Mouse (Mus musculus): Measurements from ENCODE around the gene Ankrd53.

Gene Ankrd53

DNA sequence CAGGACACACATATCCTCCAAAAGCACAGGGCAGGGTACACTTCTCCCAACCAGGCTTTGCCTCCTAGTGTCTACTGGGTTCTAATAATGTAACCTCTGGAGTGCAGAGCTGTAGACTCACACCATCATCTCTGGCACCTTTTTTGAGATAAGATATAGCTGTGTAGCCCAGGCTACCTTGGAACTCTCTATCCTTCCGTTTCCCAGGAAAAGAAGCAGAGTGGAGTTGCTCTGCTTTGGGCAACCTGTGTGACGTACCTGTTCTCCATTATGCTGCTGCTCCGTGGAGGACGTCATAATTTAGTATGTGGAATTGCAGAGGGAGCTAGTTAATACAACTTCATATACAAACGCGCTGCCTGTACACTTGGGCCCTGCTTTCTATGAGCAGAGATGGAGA is at the start of gene Ankrd53:
Gene Ankrd53, plus strand, starts transcription at position 301 of the 400 bp plus-strand sequence.
- no peak for DNase-seq (ENCODE audit: extremely low spot score, low read depth, low spot score)

DNA sequence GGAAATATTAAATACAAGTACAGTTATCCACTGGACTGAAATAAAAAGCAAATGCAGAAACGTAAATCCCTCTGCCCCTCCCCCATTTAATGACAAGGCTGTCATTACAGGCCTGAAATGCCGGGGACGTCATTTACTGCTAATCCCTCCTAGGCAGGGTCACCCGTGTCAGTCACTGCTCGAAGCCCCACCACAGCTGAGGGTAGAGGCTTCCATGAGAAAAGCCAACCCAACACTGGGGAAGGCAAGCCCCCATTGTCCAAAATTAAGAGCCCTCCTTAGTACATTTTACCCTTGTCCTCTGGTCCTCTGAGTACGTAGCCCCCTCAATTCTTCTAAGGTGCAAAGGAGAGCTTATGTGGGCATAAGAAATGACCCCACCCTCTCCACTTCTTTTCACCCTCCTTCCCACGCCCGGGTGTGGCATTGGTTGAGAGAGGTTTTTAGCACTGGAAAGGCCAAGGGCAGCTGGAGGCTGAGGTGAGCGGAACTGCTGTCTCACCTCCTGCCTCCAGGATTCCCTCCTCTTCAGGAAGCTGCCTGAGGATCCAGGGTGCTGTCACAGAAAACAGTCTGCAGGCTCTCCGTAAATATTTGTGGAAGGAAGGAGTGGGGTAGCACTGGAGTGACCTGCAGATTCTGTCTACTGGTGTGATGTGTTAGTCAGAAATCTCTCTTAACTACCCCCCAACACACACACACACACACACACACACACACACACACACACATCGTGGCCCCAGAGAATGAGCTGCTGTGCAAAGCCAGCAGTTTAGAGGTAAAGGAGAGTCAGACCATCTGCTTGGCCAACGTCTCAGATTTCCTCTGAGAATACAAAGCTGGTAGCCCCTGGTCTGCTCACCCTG is 48.9 kb upstream of the Ankrd53 start:
- no peak for DNase-seq (ENCODE audit: extremely low spot score, low read depth, low spot score)

DNA sequence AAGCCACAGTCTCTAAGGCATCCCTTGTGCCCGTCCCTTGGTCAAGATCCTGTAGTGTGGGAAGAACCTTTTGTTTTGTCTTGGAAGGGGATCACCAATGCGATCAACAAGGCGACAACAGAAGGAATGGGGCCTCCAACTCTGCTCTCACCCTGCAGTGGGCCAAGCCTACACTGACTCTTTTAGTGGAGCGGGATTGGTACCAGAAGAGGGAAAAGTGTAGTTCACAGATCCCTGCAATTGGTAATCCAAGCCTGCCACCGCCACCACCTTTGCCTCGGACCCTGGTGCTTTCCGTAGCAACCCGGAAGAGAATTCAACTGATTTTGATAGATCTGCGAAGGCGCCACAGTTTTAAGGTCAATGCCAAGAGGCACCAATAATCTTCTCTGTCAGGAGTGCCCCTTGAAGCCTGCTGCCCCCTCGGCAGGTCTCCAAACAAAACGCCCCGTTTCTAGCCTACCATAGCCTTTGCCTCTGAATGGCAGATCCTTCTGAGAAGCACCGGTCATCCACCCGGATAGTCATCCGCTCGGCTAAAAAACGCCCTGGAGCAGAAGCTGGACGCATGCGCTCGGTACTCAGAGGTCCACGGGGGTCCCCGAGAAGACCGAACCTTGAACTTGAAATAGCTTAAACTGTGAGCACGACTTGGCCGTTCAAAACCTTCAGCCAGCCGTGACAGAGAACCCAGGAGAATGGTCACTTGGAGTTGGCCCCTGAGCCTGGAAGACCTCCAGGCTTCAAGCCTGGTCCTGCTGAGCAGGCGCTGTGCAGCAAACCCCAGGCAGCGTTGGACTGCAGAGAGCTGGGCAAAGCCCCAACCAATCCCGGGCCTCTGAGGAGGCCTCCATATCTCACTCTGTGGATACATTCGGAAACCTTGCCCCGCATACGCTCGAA is 48.0 kb upstream of the Ankrd53 start:
- DNase-seq (ENCODE audit: extremely low spot score, low read depth, low spot score) = no peak

DNA sequence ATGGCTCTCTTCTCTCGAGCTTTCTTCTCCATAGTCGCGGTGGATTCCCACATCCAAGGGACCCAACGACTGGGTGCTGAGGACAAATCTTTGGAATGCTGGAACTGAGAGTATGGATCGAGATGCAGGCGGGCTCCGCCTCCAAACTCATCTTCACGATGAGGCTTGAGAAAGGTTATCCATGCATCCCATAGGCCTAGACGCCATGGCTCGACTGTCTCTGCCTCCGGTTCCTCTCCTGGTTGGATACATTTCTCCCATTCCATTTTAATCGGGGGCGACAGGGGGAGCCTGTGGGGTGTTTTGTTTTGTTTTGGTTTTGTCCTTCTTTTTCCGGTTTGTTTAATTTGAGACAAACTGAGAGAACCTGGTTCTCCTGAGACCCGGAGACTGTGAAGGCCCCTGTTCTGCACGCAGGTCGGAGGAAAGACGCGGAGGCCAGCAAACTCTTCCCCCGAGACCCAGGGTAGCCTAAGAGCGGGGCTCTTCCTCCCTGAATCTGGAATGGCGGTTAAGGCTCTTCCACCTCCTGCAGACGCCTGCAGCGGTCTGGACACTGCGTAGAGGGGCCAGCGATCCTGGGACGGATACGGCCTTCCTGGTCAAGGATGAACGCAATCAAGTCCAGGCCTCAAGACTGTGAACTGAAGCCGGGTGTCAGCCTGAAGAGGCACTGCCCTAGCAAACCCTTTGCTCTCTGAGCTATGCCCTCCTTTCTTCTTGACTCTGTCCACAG is 46.8 kb upstream of the Ankrd53 start:
- no peak for DNase-seq (ENCODE audit: extremely low spot score, low read depth, low spot score)

DNA sequence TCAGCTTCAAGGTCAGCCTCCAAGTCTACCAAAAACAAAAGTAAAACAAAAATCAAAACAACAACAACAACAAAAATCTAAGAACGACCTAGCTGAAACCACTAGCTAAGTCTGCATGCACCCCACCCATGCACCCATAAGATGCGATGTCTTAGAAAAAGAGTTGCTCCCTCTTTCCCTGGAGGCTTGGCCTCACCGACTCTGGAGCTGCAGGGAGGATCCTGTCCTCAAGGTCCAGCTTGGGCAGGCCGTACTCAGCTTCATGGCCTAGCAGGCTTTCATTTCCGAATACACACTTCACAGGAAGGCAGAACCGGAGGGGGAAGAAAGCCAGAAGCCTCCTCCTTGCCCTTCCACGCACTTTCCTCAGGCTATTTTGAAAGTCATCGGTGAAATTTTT is 45.4 kb upstream of the Ankrd53 start:
- DNase-seq (ENCODE audit: extremely low spot score, low read depth, low spot score) = no peak

DNA sequence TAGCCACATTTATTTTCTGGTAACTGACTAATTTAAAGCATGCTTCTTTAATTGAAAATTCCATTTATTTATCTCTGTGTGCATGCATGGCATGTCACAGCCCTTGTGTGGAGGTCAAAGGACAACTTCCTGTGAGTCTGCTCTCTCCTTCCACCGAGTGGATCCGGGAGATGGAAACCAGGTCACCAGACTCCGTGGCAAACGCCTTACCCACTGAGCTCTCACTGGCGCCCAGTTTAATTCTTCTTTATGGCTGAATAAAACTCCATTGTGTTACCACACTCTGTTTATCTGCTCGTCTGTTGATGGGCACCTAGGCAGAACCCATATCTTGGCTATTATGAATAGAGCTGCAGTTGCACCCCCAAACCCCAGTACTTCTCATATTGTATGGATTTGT is 39.9 kb upstream of the Ankrd53 start:
- DNase-seq (ENCODE audit: extremely low spot score, low read depth, low spot score) = no peak

DNA sequence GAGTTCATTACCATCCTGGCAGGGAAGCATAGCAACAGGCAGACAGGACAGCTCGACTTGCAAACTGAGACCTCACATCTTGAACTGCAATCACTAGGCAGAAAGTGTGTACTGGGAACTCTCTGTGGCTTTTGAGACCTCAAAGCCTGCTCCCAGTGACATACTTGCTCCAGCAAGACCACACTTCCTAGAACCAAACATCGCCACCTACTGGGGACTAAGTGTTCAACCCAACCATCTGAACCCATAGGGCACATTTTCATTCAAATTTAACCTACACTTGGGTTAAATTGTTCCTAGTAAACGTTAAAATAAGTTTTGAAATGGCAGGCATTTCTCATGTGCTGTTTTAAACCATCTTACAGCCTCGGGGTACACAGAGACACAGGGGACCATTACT is 35.3 kb upstream of the Ankrd53 start:
- no peak for DNase-seq (ENCODE audit: extremely low spot score, low read depth, low spot score)

DNA sequence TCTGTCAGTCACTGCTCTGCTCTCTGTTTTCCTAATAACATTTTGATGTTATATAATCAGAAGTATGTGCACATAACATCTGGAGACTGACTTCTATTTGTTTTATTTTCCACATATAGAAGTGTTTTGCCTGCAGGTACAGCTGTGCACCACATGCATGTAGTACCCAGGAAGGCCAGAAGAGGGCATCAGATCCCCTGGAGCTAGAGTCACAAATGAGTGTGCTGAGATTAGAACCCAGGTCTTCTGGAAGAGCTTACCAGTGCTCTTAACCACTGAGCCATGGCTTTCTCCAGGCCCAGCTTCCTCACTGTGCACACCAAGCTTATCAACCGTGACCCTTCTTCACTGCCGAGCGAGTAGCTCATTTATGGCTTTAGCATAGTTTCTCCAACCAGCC is 34.0 kb upstream of the Ankrd53 start:
- no peak for DNase-seq (ENCODE audit: extremely low spot score, low read depth, low spot score)

DNA sequence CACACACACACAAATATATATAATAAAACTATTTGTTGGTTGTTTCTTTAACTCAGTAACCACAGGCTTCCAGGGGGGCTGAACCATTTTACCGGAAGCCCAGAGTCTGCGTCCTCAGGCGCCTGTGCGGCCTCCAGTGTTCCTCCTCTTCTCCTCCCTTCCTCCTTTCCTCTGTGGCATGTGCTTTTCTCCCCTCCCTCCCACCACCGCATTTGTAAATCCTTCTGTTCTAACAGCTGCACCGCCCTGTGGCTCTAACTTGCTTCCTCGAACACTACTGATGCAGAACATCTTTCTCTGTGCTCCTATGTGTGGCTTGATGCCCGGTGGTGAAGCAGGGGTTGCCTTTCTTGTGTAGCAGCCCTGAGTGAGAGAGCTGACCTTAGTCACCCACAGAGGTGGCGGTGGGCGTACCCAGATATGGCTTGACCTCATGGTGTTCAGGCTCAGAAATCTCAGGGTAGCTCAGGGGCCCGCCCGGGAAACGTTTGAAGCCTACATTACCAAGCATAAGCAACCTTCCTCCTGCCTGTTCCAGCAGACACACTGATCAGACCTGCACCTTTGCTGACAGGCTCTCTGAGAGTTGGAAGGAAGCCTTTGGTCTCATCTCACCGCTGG is 33.0 kb upstream of the Ankrd53 start:
- DNase-seq (ENCODE audit: extremely low spot score, low read depth, low spot score) = no peak

DNA sequence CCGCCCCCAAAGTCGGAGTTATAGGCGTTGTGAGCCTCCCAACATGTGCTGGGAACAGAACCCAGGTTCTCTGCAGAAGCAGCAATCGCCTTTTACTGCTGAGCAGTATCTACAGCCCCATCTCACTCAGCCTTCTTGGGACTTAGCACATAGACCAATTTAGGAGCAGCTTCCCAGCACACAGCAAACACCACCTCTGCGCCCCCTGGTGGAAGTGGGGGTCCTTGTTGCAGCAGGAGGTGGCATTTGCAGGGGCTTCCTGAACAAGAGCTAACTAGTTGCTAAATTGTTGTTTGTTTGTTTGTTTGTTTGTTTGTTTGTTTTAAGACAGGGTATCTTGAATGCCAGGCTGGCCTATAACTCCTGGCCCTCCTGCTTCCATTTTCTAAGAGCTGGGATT is 31.3 kb upstream of the Ankrd53 start:
- DNase-seq (ENCODE audit: extremely low spot score, low read depth, low spot score) = no peak

DNA sequence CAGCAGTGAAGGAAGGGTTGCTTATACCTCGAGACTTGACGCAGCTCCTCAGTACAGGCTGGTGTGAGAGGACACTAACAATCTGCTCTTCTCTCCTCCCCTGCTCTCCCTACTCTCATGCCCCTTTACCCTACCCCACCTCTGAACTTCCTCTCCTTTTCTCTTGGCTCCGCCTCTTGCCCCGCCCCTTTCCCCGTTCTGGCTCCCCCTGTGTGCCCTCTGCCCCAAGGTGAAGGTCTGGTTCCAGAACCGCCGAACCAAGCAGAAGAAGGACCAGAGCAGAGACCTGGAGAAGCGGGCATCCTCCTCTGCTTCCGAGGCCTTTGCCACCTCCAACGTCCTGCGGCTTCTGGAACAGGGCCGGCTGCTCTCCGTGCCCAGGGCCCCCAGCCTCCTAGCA is 25.1 kb upstream of the Ankrd53 start:
- DNase-seq (ENCODE audit: extremely low spot score, low read depth, low spot score) = no peak

DNA sequence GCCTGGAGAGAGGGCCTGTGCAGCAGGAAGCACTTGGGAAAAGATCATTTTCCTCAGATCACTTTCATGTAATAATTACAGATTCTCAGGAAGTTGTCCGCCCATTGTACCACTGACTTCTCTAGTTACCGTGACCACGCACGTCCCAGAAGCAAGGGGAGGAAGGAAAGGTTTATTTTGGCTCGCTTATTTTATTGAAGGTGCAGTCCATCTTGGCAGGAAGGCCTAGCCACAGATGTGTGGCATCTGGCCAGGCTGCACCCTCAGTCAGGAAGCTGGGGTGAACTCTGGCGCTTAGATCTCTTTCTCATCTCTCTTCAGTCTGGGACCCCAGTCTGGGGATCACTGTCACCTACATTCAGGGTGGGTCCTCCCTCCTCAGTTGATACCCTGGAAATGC is 23.8 kb upstream of the Ankrd53 start:
- DNase-seq (ENCODE audit: extremely low spot score, low read depth, low spot score) = no peak

DNA sequence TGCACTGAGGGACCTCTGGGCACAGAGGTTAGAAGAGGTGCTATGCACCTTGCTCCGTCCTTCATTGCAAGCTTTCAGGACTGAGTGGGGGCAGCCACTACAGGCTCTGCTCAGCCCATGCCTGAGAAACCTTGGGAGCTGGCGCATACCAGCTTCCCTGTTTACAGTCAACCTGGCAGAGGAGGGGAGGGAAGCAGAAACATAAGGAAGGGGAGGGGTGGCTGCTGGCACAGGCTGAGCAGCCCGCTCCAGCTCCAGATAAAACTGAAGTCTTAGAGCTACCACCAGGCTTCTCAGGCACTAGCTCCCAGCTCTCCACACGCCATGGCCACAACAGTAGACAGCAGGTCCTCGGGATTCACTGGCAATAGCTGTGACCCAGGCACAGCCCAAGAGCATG is 19.7 kb upstream of the Ankrd53 start, which contains the start of gene Atp6v1b1:
Gene Atp6v1b1, plus strand, starts transcription at position 230 of the 400 bp plus-strand sequence.
- DNase-seq (ENCODE audit: extremely low spot score, low read depth, low spot score) = no peak

DNA sequence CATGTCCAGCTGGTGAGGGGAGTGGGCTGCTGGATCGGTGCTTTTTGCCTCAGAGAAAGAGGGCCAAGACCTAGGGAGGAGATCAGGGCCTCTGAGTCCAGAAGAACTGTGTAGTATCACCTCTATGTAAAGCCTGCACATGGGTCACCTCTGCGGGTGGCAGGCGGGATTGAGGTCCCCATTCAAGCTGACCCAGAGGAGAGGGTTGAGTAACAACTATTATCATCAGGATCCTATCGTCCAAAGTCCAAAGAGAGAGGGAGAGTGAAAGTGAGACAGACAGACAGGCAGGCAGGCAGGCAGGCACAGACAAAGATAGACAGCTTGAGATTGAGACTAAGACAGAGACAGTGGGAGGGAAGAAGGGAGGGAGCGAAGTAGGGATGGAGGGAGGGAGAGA is 19.2 kb upstream of the Ankrd53 start:
- DNase-seq (ENCODE audit: extremely low spot score, low read depth, low spot score) = no peak

DNA sequence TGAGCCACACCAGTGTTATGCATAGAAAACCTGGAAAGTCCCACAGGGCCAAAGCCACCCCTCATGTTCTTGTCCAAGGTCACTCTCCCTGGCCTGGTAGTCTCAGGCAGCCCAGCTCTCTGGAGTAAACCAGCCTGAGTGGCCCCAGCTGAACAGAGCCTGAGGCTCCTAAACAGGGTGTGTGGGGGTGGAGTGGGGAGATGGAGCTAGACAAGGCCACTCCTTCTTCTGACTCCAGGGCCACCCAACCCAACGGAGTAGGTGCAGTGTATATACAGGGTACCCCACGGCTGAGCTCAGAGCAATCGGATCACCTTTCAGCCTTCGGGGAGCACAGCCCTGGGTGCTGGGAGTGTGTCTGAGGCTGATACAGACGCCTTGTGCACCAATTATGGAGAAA is 18.3 kb upstream of the Ankrd53 start:
- DNase-seq (ENCODE audit: extremely low spot score, low read depth, low spot score) = no peak

DNA sequence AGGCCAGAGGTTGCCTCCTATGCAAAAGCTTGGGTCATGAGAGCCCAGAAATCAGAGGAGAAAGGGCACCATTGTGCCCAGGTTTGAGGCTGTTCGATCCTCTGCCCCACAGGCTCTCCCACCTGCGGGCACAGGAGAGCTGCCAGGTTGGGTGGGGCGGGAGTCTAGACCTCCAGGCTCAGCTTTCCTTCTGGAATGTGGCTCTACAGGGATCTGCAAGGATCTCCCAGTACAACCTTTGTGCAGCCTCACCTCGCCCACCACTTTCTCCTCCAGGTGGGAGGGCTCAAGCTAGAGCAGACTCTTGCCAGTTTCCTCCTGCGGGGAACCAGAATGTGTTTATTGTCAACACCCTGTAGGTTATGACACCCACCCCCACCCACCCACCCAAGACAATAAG is 17.9 kb upstream of the Ankrd53 start:
- DNase-seq (ENCODE audit: extremely low spot score, low read depth, low spot score) = no peak

DNA sequence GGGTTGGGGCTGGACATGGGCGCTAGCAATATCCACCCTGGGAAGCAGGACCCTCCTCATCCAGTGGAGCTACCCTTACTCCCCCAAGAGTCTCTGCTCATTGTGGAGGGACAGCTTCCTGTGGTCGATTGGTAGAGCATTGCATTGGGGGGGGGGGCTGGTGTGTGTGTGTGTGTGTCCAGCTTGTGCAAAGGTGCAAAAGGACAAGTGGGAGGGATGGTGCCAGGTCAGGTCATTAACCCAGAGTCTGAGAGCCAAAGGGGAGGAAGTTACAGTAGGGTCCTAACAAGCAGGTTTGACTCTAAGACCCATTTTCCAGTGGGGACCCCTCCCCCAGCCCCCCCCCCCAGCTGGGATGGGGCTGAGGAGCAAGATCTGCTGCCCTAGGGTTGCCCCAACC is 17.0 kb upstream of the Ankrd53 start:
- DNase-seq (ENCODE audit: extremely low spot score, low read depth, low spot score) = no peak

DNA sequence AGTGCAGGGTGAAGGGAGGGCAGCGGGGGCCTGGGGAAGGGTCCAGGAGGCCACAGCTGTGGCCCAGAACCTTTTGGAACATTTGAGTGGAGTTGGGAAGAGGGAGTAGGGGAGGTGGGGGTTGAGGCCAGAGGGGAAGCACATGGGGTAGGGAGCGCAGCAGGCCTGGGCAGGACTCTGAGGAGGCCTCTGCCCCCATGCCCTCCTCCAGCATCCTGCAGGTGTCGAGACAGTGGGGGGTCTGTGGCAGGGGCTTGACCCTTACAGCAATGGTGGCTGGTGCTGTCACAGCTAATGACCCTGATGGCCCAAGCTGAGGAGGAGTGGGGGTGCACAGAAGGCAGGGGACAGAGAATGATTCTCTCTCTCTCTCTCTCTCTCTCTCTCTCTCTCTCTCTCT is 13.2 kb upstream of the Ankrd53 start:
- DNase-seq (ENCODE audit: extremely low spot score, low read depth, low spot score) = no peak

DNA sequence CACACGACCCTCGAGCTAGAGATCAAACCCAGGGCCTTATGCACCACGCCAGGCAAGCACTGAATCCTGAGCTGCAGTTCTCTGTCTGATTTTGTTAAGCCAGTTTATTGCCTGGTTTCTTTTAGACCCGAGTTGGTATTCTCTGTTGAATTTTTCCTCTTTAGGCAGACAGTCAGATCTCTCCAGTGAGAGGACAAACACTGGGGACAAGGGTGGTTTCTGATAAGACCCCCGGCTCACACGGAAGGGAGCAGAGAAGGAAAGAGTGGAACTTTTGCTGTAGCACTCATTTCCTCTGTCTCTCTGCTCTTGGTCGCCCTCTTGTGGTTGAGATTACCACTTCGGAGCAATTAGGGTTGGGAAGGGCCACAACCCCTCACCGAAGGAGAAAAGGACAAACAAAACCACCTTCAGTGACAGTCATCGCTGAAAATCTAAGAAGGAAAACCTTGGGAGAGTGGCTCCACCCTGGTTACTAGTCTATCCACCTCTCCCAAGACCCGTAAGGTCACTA is 12.2 kb upstream of the Ankrd53 start:
- no peak for DNase-seq (ENCODE audit: extremely low spot score, low read depth, low spot score)

DNA sequence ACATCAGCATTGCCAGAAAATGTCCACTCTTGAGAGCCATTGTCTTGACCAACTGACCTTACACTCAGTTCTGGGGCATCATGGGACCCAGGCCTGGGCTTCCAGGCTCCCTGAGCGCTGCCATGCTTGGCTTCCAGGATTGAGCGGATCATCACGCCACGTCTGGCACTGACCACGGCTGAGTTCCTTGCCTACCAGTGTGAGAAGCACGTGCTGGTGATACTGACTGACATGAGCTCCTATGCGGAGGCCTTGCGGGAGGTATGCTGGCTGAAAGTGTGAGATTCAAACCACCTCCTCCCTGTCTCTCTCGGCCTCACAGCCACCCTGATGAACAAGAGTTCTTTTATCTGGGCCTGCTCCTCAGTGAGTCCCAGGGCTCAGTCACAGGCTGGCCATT is 6.4 kb upstream of the Ankrd53 start:
- DNase-seq (ENCODE audit: extremely low spot score, low read depth, low spot score) = no peak
